Mouse (Mus musculus): ENCODE results near the gene Tubb1. TPM values are rescaled to one million over a fixed set of nuclear protein-coding genes. Genes with fewer than 3 reads are reported as not detected.

Gene Tubb1
- total RNA-seq, 2 experiments from 2014 or later = 0.20 to 0.32 TPM

DNA sequence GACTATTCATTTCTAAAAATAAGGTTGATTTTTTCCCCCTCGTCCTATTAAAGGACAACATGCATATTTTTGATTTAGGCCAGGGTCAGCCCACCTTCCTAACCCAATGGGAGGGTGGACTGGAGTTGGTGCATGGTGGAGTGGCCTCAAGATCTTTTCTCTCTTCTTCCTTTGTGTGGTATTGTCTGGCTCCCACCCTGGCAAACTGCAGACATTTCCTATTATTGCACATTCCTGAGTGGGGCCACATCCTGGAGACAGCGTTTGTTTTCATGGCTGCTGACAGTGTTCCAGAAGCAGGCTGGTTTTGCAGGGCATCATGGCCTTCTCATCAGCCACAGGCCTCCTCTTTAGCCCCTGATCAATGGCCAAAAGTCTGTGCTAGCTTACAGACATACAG, 7.4 kb upstream of the Tubb1 start:
- DNase-seq = no peak

DNA sequence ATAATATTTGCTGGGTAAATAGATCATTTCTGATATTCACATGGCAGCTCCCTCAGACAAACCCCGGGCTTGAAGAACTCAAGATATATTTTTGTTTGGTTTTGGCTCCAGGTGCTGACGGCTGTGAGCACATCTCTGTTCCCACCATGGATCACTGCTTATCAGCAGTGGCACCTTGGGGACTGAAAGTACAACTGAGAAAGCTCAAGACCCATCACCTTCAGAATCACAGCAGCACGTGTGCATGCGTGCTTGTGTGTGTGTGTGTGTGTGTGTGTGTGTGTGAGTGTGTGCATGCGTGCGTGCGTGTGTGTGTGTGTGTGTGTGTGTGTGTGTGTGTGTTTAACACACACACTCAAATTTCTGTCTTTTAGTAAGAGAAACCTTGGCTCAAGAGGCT, 6.1 kb upstream of the Tubb1 start:
- DNase-seq = no peak

DNA sequence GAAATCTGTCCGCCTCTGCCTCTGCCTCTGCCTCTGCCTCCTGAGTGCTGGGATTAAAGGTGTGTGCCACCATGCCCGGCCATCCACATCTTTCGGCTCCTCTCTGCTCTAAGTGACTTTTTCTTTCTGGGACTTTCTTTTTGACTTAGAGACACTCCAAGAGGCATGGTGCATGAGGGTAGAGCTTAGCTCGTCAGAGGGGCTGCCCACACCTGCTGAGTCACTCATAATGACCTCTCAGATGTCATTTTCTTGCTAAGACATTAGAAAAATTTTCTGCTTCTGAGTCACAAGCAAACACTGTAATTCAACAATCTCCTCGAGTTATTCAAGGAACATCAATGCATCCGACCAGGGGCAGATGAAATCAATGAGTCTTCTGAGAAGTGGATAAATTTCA, 5.5 kb upstream of the Tubb1 start:
- no peak for DNase-seq

DNA sequence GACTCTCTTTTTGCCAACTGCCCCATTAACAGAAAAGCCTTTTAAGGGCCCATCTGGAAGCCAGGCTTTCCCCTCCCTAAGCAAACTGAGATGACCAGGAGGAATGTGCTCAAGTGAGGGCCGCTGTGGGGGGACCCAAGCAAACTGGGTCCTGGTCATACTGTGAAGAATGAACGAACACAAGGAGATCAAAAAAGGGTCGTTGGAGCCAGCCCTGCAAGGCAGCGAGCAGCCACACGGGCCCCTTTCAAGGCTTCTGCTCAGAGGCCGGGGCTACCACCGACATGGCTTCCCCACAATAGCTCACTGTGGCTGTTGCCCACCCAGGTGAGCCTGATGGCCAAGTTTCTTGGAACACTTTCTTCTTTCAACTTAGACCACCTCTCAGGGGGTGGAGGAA, 4.0 kb upstream of the Tubb1 start:
- DNase-seq = no peak

DNA sequence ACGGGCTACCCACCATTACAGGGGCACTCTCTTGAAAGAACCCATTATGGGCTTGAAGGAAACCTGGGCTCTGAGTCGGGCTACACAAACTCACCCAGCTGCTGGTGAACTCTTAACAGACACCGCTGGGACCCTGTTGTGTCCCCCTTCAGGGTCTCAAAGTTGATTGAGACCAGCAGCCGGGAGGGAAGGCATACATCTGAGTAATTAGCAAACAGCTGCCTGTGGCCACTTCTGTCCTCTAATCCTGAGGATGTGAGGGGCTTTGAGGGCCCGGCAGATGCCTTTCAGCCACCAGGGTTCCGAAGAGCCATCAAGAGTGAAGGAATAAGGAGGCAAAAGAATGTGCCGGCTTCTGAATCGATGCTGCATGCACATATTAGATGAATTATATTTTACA, 3.6 kb upstream of the Tubb1 start:
- DNase-seq = no peak

DNA sequence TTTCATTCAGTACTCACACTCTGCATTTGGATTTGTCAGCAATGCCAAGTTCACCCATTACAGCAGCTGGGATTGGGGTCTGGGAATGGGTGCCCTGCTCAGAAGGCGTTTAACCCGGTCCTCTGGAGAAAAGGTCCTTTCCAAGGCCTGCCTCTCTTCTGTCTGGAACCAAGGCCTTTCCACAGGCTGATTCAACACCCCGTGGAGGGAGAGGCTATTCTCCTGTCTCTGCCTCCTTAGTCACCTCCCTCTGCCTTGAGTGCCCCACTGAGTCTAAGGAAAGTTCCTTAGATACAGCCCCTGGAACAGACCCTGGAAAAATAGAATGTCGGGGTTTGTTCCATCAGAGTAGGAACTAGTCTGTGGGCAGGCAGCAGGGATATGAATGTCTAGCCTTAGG, 2.1 kb upstream of the Tubb1 start:
- DNase-seq = no peak

DNA sequence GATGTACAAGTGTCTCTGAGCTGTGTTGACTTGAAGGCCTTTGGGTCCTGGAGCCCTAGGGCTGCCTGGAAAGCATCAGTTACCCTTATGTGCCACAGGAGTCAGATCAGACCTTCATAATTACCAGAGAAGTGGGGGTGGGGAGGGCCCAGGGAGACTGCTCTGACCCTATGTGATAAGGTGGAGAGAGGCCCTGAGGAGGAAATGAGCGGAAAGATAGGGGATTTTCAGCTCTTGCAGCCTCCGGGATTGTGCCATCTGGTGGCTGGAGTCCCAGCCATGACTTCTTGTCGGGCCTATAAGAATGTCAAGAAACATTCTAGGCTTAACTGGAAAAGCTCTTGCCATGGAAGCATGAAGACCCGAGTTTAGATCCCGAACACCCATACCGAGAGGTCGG, 3.2 kb downstream of the Tubb1 start:
- DNase-seq = no peak

DNA sequence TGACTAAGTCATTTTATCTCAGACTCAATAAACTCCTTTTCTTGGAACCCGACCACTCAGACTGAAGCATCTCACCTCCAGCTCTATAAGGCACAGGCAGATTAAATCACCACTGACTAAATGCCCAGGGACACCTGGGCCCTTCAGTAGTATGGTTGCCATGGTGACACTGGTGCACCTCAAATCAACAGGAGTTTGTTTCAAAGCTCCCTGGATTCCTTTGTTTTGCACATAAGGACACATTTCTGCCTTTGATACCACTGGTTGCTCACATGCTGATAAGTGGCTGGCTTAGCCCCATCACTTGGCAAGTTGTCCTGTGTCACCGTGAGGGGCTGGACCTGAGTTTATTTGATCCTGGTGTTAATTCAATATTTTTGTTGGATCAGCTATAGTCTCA, 8.9 kb downstream of the Tubb1 start:
- no peak for DNase-seq

DNA sequence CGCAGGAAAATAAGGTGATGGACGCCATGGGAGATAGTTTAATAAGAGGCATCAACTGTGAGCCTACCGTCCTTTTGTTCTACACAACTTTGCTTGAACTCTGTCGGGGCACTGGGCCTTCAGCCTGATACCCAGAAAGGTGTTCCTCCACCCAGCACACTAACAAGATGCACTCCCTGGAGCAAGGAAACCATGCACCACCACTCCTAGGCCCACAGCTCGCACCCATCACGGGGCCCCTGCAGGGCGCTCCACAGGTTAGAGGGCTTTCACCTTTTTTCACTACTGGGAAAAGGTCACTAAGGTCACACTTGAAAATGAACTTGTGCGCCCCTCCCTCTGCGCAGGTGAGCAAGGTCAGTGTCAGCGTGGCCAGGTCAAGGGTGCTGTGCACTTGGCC, 12.9 kb downstream of the Tubb1 start:
- no peak for DNase-seq

DNA sequence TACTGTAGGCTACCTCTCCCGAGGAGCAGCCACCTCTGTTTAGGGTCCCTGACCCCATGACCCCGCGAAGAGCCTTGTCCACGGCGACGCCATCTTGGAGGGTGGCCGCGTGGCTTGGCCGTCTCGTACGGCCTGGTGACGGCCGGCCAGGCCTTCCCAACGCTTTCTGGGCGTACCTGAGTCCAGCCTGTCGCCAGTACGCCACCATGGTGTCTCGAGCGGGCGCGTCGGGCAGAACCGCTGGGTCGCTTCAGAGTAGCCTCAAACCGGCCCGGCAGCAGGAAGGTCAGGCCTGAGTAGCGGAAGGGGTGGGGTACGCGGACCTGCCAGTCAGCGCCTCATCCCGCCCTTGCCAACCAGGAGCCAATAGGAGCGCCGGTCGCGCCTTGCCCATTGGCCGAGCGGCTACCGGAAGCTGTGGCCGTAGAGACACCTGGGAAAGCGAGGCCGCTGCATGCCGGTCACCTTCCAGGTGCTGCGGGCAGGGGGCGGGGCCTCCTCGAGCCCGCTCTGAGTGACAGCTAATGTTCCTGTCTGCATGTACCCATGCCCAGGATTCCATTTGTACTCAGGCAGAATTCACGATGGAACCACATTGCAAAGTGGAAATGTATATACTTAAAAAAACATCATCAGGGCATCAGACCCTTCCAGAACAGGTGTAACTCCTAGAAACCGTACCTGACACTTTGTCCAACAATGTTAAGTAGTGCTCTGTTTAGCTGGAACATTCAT, 13.5 kb downstream of the Tubb1 start, which contains the start of gene Atp5e:
Gene Atp5e (minus strand): TSS at position 317 of the 735 bp plus-strand sequence.
- DNase-seq = peak; percentile 97

DNA sequence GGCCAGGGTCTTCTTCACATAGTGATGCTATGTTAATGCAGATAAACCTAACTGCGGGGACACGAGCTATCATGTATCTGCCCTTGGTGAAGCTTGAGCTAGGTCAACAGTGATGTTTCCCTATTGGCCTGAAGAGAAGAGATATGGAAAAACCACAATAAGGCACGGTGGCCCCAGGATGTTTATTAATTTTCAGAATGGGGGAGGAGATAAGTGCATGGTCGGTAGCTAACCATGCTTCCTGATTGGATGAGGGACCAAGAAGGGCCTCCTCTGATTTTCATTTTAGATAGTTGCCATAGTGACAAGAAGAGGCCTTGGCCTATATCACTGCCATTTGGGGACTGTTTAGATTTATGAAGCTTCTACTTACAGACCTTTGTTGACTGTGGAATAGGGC, 19.8 kb downstream of the Tubb1 start:
- DNase-seq = no peak

DNA sequence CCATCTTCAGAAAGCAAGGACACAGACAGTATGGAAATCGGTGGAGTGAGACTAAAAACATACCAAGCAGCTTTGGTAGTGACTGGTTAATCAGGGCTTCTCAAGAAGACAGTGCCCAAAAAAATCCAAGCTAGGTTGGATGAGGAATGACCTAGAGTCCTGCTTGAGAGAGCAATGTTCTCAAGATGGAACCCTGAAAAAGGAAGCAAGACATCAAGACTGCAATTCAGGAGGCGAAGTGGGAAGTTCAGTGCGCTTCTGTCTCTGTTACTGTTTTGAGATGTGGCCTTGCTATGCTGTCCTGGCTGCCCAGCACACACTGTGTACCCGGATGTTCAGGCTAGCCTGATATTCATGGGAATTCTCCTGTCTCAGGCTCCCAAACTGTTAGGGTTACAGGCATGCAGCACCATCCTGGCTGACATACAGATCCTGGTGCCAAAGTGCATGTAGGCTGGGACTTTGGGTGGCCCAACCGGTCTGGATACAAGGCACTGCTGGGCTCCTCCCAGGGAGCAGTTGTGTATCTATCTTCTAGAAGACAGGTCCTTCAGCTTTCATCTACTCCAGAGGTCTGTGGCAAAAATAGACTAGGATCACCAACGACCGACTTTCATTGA, 20.4 kb downstream of the Tubb1 start:
- no peak for DNase-seq

DNA sequence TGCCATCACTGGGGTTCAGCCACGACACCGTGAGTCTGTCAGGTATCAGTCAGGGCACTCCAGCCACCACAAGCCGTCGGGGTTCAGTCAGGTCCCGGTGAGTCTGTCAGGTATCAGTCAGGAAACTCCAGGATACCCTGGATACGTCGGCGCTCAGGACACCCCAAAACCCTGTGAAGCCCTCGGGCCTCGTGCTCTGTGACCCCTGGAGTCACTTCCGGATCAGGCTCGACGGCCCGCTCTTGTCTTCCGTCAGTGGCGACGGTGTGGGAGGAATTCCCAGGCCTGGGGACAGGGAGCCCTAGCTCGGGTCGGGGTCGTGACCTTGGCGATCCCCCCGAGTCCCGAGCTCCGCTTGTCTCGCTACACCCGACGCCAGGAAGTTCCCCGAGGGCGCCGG, 21.9 kb downstream of the Tubb1 start:
- DNase-seq = peak; percentile 30

DNA sequence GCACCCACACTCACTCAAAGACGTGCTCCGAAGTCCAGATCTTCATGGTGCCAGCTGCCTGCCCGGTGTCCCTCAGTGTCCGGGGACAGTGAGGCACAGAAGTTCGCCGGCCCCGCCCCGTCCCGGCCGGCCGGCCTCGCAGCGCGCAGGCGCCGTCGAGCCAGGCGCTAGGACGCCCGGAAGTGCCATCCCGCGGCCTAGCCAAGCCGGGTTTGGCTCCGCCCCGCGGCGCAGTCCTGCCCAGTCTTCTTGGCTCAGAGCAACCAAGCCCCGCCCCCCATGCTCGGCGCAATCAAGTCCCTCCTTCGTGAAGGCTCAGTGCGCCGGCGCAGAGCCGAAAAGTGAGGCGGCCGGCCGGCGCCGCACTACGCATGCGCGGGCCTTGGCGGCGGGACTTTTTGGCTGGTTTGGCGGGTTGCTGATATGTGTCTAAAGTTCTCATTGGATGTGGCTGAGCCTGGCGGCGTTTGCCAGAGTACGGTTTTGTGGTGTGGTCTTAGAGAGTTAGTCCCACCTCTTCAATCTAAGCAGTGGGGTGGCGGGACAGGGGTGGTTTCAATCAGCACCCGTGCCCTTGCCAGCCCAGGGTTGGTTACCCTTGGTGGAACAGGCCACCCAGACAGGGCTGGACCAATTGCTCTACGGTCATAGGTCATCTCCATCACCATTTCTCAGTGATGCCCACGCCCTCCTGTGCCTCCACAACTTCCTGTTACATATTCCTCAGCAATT, 22.5 kb downstream of the Tubb1 start, which contains the start of gene Prelid3b:
Gene Prelid3b (minus strand): TSS at position 264 of the 732 bp plus-strand sequence.
- peak; percentile 99 for DNase-seq

DNA sequence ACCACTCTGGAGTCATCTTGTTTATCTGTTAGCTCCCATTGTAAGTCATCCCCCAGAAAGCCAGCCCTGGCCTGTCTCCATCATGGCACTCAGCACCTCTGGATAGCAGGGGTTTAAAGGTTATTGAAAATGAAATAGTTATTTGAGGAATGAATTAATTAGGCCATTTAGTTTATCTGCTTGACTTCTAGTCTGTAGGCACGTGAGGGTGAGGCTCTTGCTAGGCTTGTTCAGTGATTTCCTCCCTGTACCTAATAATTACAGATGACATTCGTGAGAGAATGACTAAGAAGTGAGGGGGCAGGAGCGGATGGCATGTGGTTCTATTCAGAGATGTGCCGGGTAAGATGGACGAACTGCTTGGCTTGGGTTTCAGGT, 23.0 kb downstream of the Tubb1 start:
- no peak for DNase-seq

DNA sequence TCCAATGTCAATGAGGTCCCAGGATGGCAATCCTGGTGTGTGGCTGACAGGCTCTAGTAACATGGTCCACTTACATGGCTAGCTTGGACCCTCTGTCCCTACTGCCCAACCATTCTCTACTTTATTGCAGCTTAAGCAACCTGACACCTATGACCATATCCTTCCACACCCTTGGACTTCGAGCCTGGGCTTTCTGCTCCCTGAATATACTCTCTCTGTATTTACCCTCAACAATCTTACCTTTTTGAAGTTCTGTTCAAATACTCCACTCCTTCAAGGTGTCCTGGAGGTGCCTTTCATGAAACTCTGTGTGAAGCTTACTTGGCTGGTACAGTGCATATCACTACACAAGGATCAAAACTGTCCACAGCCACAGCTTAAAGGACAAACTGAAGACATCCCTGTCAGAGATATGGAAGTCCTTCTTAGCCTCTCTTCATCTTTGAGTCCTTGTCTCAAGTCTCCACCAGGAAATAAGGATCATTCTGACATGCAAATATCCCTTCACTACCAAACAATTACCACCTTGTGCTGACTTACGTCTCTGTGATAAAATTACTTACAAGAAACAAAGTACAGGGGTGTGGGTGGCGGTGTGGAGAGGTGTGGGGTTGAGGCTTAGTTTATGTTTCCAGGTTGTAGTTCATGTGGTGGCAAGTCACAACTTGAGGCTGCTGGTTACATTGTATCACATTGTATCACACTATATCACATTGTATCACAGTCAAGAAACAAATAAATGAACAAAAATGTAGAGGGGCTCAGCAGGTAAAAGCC, 27.2 kb downstream of the Tubb1 start:
- no peak for DNase-seq

DNA sequence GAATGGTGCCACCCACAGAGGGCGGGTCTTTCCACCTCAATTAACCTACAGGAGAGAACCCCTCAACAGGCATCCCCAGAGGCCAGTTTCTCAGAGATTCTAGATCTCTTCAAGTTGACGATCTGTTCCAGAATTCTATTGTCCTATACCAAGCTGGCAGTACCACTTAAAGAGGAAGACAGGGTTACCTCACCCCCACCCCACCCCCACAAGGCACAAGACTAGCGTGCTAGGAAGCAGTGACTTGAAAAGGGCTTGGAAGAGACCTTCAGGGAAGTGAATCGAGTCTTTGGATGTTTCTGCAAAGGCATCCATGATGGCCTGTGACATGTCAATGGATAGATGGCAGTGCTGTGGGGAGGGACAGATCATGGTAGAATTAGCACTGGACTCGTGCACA, 28.3 kb downstream of the Tubb1 start:
- DNase-seq = no peak

DNA sequence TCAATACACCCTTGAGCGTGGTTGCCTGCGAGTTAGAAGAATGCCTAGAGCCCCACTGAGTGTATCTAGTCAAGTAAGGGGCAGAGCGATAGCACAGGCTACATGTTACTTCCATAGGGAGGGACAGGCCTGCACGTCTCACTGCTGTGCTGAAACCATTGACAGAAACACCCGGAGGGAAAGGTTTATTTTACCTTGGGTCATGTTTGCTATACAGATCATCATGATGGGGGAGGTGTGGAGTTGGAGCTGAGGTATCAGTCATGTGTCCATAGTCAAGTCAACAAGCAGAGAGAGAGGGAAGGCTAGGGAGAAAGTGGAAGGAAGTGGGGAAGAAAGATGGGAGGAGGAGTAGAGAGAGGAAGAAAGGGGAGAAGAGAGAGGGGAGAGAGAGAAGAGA, 36.5 kb downstream of the Tubb1 start:
- no peak for DNase-seq

DNA sequence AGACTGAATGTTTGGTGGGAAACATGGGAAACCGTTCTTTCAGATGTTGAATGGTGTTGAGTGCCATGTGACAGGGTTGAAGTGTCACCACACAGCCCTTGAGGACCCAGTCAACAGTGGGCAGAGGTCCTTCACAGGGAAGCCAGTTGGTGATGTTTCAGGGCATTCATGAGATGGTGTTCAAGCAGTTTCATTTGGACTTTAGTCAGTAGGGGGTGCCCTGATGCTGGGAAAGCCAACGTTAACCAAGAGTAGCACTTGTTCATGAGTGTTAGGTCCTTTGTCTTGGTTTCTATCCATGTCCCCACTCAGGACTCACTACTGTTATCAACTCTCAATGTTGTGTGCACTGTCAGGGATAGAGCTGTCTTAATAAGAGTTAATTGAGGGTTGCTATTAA, 42.4 kb downstream of the Tubb1 start:
- no peak for DNase-seq

DNA sequence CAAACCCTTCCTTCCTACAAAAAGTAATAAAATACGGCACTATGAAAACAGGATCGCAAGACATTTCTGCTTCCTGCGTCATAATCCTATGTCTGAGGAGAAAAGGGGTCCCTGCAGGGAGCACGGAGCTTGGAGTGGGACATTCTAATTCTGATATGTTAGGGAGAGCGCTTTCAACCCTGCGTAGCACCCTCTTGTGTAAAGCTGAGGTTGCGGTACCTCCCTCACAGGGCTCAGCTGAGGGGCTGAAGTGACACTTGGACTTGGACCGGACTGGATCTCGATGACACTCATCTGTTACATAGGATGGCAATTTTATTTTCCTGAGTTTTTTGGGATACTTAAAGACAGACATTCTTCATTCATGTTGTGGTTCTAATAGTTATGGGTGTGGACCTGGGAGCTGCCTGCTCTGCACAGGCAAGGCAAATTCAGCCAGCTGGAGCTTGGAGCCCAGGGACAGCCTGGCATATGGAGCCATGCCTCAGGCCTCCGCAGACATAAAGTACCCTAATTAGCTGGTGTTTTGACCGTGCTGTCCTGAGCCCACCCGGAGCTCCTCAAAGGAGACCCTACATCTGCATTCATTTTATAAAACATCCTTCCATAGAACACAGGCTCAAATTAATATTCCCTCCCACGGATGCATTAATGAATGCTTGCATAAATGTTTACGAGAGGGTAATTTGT, 50.5 kb downstream of the Tubb1 start:
- no peak for DNase-seq

DNA sequence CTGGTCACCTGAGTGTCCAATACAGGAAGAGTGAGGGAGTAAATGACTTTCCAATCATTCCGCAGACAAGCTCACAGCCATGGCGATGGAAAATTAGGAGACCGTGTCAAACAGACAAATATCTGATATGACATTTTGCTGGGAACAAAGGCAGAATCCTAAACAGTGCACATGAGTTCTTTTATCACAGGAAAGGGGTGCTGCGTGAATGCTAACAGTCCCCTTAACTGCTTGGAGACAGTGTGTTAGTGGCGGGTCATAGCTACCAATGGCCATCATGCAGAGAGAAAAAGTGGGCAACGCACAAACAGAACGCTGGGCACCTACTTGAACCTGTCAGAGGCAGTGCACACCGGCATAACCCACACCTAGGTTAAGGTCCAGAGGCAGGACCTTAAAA, 51.0 kb downstream of the Tubb1 start:
- no peak for DNase-seq

DNA sequence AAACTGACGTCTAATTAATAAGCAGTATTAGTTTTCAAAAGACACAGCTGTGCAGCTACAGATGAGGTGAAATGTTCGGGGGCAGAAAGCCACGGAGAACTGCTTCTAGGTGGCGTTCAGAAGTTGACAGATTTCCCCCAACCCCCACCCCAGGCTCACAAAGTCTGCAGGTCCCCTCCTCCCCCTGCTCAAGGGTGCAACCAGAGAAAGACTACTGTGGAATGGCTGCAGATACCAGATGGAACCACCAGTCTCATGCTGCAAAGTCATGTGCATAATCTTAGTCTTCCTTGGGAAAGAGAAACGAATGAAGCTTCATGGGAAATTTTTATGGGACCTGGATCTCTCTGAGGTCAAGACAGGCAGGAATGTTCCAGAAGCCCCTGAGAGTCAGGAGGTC, 51.8 kb downstream of the Tubb1 start:
- no peak for DNase-seq

Data from gastrocnemius, postnatal 25 days (tissue).